Mouse (Mus musculus) adrenal gland, adult 8-10 months (tissue): ENCODE data around the gene Hsd3b4. TPM values are rescaled to one million over a fixed set of nuclear protein-coding genes. Genes with fewer than 3 reads are reported as not detected.
"Not testable (repeated sequence)": the region's sequence is repeated elsewhere in the genome, so short reads cannot be mapped to it uniquely, and the experiment has no call there.

Experiments
- DNase-seq: peaks from one replicate; pipeline ENCODE4 v3.0.0; 2022
- total RNA-seq, 4 experiments: library from RNA; stranded (reverse); gene quantifications; 2 replicates each; pipeline ENCODE4 v1.2.4; 2022

The Hsd3b4 gene
- total RNA-seq, result not detected

DNA sequence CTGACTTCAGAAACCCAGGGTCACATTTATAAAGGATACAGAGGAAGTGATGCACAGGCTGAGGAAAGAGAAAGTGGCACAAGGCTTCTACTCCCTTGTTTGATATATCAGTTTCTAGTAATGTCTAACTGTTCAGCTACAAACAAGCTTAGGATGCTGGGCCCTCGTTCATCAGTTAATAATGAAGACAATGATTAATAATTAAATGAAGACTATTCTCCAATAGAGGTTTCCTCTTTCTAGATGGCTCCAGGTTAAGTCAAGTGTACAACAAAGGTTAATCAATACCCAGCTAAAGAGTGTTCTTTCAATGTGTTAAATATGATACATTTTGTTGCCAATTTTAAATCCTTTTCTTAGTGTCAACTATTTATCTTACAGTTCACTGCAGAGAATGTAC lies at the start of gene Hsd3b4:
TSS of gene Hsd3b4 (minus strand) at position 101 of the 400 bp plus-strand sequence.
- DNase-seq, result not testable (repeated sequence)

DNA sequence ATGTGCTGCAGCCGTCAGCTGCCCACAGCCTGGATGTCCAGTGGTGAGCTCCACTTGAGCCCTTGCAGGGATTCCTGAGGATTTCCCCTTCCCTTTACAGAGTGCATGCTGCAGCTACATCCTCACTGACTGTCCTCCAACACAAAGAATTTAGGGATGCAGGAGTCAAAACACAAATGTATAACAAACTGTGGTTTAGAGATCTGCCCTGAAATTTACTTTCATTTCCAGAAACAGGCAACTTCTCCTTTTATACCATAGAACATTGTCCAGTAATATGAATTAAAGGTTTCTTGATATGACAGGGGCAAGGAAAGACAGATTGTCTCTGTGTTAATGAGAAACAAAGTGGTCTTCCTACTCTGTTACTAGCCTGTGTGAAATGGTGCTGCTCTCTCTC lies 40.5 kb upstream of the Hsd3b4 start:
- not testable (repeated sequence) for DNase-seq

DNA sequence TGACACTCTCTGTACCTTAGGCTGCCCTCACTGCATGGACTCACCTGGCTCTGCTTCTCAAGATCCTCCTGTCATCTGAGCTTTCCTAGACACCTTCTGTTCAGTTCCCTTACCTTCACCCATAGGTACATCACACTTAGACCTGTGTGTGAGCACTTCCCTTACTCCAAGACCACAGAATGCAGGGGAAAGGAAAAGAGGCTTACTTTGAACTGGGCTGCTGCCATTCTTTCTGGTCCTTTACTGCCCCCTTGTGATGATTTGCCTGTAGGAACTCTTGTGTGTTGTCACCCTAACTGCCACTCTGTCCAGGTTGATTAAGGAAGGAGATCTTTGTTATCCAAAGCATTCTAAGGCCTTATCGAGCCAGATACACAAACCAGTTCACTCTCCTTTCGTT lies 39.9 kb upstream of the Hsd3b4 start:
- not testable (repeated sequence) for DNase-seq

DNA sequence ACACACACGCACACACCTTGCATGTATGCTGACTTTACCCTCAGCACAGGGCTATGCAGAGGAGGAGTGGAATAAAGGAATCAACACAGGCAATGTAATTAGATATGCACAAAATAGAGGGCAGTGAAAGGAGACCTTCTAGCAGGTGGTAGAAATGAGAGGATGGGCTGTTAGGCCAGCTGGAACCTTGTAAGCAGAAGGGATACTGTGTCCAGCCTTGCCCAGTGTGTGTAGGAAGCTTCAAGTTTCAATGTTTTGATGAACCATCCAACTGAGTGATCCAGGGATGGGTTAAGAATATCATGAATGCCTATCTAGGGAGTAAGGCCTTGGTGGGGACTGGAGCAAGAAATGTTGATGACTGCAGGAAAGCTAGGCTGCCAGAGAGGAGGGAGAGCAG lies 38.2 kb upstream of the Hsd3b4 start:
- not testable (repeated sequence) for DNase-seq

DNA sequence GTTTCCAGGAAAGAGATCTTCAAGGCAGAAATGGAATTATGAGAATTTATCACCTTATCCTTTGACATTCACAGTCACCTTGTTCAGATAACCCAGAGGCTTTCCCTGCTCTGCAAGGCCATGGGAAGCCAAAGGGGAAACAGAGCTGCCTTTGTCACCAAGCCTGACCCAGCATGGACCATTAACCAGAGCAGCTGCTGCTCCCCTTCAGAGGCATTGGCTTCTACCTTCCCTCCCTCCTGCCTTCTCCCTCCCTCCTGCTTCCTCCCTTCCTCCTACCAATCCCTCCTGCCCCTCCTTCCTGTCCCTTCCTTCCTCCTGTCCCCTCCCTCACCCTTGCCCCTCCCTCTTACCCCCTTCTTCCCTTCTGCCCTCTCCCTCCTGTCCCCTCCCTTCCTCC lies 37.3 kb upstream of the Hsd3b4 start:
- not testable (repeated sequence) for DNase-seq

DNA sequence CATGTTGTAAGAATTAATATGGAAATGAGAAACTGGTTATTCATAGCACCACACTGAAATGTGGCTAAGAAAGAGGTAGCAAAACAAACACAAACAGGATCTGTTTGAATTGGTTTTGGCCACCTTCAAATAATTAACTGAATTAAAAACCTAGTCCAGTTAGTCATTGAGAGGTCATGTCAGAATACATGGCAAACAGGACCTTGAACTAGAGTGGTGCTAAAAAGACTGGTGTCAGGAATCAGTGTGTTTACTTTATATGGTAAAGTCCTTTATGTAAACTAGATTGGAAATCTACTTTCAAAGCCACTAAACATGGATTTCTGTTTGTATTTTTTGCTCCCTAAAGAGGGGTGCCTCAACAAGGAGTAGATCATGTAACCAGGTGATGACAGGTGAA lies 14.7 kb upstream of the Hsd3b4 start:
- DNase-seq, result not testable (repeated sequence)

DNA sequence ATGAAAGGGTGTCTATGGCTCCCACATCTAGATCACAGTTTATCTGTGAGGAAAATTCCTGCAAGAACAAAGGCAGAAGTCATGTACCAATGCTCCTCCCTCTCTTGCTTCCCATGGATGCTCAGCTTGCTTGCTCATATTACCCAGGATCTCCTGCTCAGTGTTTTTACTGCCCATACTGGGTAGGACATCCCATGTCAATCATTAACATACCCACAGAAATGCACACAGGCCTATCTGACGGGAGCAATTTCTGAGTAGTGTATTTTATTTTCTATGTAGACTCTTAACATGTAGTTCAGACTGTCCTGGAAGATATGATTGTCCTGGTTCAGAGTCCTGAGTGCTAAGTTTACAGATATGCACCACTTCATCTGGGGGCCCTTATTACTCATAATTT lies 14.2 kb upstream of the Hsd3b4 start:
- DNase-seq, result not testable (repeated sequence)

DNA sequence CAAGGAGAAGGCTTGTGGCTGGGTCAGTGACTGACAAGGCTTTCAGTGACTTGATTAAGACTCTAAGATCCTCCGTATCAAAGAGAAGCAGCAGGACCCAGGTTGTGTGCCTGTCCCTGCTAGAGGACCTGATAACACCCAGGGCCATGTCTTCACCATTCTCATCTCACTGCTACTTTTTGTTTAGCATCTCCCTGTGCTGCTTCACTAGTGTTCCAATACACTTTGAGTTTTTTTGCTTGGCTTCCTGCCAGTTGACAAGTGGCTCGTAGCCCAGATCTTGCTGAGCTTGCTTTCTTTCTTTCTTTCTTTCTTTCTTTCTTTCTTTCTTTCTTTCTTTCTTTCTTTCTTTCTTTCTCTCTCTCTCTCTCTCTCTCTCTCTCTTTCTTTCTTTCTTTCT lies 12.5 kb upstream of the Hsd3b4 start:
- DNase-seq, result not testable (repeated sequence)

DNA sequence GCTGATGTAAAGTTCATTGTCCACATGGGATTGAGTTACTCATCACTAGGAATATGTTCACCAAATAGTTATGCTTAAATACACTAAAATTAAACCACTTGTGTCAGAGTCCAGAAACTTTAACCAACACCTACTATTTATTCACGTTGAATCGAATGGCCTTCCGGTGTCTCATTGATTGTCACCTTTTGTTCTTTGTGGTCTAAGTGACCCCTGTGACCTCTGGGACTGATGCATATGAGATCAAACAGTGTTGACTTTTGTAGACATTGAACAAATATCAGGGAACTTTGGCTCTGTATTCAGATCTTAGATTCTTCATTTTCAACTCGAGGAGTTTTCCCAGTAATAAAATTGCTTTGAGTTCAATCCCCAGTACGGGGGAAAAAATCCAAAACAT lies 3.1 kb downstream of the Hsd3b4 start:
- DNase-seq, result not testable (repeated sequence)

DNA sequence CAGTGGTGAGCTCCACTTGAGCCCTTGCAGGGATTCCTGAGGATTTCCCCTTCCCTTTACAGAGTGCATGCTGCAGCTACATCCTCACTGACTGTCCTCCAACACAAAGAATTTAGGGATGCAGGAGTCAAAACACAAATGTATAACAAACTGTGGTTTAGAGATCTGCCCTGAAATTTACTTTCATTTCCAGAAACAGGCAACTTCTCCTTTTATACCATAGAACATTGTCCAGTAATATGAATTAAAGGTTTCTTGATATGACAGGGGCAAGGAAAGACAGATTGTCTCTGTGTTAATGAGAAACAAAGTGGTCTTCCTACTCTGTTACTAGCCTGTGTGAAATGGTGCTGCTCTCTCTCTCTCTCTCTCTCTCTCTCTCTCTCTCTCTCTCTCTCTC lies 12.9 kb downstream of the Hsd3b4 start:
- not testable (repeated sequence) for DNase-seq

DNA sequence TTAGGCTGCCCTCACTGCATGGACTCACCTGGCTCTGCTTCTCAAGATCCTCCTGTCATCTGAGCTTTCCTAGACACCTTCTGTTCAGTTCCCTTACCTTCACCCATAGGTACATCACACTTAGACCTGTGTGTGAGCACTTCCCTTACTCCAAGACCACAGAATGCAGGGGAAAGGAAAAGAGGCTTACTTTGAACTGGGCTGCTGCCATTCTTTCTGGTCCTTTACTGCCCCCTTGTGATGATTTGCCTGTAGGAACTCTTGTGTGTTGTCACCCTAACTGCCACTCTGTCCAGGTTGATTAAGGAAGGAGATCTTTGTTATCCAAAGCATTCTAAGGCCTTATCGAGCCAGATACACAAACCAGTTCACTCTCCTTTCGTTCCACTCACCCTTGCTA lies 13.6 kb downstream of the Hsd3b4 start:
- DNase-seq, result not testable (repeated sequence)

DNA sequence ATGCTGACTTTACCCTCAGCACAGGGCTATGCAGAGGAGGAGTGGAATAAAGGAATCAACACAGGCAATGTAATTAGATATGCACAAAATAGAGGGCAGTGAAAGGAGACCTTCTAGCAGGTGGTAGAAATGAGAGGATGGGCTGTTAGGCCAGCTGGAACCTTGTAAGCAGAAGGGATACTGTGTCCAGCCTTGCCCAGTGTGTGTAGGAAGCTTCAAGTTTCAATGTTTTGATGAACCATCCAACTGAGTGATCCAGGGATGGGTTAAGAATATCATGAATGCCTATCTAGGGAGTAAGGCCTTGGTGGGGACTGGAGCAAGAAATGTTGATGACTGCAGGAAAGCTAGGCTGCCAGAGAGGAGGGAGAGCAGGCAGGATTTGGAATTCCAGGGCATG lies 15.3 kb downstream of the Hsd3b4 start:
- not testable (repeated sequence) for DNase-seq

DNA sequence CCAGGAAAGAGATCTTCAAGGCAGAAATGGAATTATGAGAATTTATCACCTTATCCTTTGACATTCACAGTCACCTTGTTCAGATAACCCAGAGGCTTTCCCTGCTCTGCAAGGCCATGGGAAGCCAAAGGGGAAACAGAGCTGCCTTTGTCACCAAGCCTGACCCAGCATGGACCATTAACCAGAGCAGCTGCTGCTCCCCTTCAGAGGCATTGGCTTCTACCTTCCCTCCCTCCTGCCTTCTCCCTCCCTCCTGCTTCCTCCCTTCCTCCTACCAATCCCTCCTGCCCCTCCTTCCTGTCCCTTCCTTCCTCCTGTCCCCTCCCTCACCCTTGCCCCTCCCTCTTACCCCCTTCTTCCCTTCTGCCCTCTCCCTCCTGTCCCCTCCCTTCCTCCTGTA lies 16.1 kb downstream of the Hsd3b4 start:
- DNase-seq, result not testable (repeated sequence)

DNA sequence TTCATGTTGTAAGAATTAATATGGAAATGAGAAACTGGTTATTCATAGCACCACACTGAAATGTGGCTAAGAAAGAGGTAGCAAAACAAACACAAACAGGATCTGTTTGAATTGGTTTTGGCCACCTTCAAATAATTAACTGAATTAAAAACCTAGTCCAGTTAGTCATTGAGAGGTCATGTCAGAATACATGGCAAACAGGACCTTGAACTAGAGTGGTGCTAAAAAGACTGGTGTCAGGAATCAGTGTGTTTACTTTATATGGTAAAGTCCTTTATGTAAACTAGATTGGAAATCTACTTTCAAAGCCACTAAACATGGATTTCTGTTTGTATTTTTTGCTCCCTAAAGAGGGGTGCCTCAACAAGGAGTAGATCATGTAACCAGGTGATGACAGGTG lies 38.8 kb downstream of the Hsd3b4 start:
- DNase-seq, result not testable (repeated sequence)

DNA sequence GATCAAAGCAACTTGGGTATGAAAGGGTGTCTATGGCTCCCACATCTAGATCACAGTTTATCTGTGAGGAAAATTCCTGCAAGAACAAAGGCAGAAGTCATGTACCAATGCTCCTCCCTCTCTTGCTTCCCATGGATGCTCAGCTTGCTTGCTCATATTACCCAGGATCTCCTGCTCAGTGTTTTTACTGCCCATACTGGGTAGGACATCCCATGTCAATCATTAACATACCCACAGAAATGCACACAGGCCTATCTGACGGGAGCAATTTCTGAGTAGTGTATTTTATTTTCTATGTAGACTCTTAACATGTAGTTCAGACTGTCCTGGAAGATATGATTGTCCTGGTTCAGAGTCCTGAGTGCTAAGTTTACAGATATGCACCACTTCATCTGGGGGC lies 39.3 kb downstream of the Hsd3b4 start:
- DNase-seq, result not testable (repeated sequence)

DNA sequence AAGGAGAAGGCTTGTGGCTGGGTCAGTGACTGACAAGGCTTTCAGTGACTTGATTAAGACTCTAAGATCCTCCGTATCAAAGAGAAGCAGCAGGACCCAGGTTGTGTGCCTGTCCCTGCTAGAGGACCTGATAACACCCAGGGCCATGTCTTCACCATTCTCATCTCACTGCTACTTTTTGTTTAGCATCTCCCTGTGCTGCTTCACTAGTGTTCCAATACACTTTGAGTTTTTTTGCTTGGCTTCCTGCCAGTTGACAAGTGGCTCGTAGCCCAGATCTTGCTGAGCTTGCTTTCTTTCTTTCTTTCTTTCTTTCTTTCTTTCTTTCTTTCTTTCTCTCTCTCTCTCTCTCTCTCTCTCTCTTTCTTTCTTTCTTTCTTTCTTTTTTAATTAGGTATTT lies 41.0 kb downstream of the Hsd3b4 start:
- DNase-seq, result not testable (repeated sequence)

DNA sequence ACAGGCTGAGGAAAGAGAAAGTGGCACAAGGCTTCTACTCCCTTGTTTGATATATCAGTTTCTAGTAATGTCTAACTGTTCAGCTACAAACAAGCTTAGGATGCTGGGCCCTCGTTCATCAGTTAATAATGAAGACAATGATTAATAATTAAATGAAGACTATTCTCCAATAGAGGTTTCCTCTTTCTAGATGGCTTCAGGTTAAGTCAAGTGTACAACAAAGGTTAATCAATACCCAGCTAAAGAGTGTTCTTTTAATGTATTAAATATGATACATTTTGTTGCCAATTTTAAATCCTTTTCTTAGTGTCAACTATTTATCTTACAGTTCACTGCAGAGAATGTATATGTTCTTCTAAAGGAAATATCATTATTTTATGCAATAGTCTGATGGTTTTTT lies 53.3 kb downstream of the Hsd3b4 start, which contains the start of gene Gm4450:
TSS of gene Gm4450 (minus strand) at position 101 of the 400 bp plus-strand sequence.
- not testable (repeated sequence) for DNase-seq

DNA sequence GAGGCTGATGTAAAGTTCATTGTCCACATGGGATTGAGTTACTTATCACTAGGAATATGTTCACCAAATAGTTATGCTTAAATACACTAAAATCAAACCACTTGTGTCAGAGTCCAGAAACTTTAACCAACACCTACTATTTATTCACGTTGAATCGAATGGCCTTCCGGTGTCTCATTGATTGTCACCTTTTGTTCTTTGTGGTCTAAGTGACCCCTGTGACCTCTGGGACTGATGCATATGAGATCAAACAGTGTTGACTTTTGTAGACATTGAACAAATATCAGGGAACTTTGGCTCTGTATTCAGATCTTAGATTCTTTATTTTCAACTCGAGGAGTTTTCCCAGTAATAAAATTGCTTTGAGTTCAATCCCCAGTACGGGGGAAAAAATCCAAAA lies 56.5 kb downstream of the Hsd3b4 start:
- DNase-seq, result not testable (repeated sequence)

Other genes starting within 250 kb of the Hsd3b4 start
- 10 to 100 TPM; 12.4 to 20.0 (median 16.4) TPM for gene Hmgcs2, start 230.1 kb downstream of the Hsd3b4 start, total RNA-seq
- gene Phgdh, start 170.5 kb downstream of the Hsd3b4 start, total RNA-seq, result 10 to 100 TPM in 3 of 4 experiments, 1 to 10 TPM in 1; 6.8 to 28.8 (median 12.0) TPM
- 1 to 10 TPM; 5.8 to 9.4 (median 7.5) TPM for gene Zfp697, start 128.1 kb downstream of the Hsd3b4 start, total RNA-seq
- gene Gm4450, start 53.4 kb downstream of the Hsd3b4 start, total RNA-seq, result not detected
- not detected for gene Gm10681, start 78.3 kb upstream of the Hsd3b4 start, total RNA-seq
- gene Hsd3b5, start 119.7 kb upstream of the Hsd3b4 start, total RNA-seq, result not detected
- gene Hsd3b2, start 214.0 kb upstream of the Hsd3b4 start, total RNA-seq, result under 1 TPM in 3 of 4 experiments, not detected in 1; 0.16 to 0.28 (median 0.25) TPM